Comparison of ENCODE assay signal across 24 mouse cellular contexts in the genomic region with DNA sequence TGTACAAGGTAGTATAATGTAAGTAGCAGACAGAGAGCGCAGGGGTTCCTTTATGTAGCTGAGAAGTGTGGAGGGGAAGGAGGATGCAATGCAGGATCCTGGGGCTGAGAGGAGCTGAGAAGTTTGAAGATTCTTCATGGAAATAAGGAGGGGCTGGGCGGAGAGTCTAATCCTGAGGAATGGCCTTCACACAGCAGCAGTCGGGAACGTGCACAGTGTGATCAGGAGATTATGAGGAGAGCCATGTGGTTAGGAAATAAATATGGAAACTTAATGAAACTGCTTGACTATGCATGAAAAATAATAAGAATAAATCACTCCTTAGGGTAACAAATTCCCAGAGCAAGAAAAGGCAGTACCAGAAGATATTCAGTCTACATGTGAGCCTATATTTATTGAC.
"Had no signal": no experiment of that assay in that cellular context is flagged by ENCODE, and none has a peak within 500 bp of the region (broad histone marks: within the 10 kb centered on the region; RNA-seq: fewer than 3 reads in every experiment).

No protein-coding gene starts in this region.

- ATAC-seq: forebrain, embryonic 16.5 days; hindbrain, postnatal 0 days; intestine, embryonic 16.5 days had no signal

- H3K27ac ChIP-seq: gastrocnemius, adult 2 months; heart, embryonic 10.5 days; hindbrain, embryonic 14.5 days; hindbrain, postnatal 0 days; kidney, embryonic 15.5 days; kidney, postnatal 0 days; limb, embryonic 13.5 days; limb, embryonic 15.5 days had no signal

- H3K27me3 ChIP-seq: heart, embryonic 12.5 days; kidney, embryonic 15.5 days; limb, embryonic 13.5 days; limb, embryonic 15.5 days had no signal

- H3K4me3 ChIP-seq: gastrocnemius, adult 2 months; heart, embryonic 10.5 days; heart, embryonic 12.5 days; kidney, embryonic 15.5 days; limb, embryonic 13.5 days; limb, embryonic 15.5 days had no signal

- H3K9ac ChIP-seq: heart, embryonic 12.5 days; hindbrain, embryonic 14.5 days; kidney, embryonic 15.5 days; limb, embryonic 13.5 days; limb, embryonic 15.5 days had no signal

- H3K36me3 ChIP-seq: heart, embryonic 10.5 days; heart, embryonic 12.5 days; kidney, embryonic 15.5 days; limb, embryonic 13.5 days; limb, embryonic 15.5 days had no signal

- H3K9me3 ChIP-seq: heart, embryonic 10.5 days; heart, embryonic 12.5 days; kidney, embryonic 15.5 days; limb, embryonic 13.5 days; limb, embryonic 15.5 days had no signal

- DNase-seq: gastrocnemius, adult 2 months; gastrocnemius, postnatal 10 days; gastrocnemius, postnatal 25 days; heart, adult 18-20 months; heart, postnatal 10 days; heart, postnatal 36 days; kidney, adult 11 months; kidney, adult 2 months; kidney, adult 9 months; kidney, postnatal 14 days; kidney, postnatal 36 days; layer of hippocampus, adult 9-11 months; layer of hippocampus, postnatal 36 days; left cerebral cortex, postnatal 4 days had no signal

- H3K4me1 ChIP-seq: heart, embryonic 10.5 days; heart, embryonic 12.5 days; kidney, embryonic 15.5 days; limb, embryonic 13.5 days; limb, embryonic 15.5 days had no signal

- H3K4me2 ChIP-seq: heart, embryonic 12.5 days; hindbrain, embryonic 14.5 days; kidney, embryonic 15.5 days; limb, embryonic 13.5 days; limb, embryonic 15.5 days had no signal
